Mouse (Mus musculus) small intestine, adult 2 months (tissue): ENCODE results near the gene Rere. TPM values are rescaled to one million over a fixed set of nuclear protein-coding genes. Genes with fewer than 3 reads are reported as not detected.
A peak's percentile ranks its signal among the peaks of the same experiment; 100 is the strongest.

ENCODE experiments used
- H3K27ac ChIP-seq: fragments of 200-500 bp; 2 replicates; pipeline ENCODE4 v1.5.1; 2012; ENCODE audit warnings: low read depth, low read length, control low read depth, inconsistent platforms; ENCODE audit not compliant: insufficient read depth
- H3K27me3 ChIP-seq: fragments of 200-500 bp; 2 replicates; pipeline ENCODE4 v1.6.1; 2012; ENCODE audit warnings: mild to moderate bottlenecking, moderate library complexity, low read length, inconsistent platforms; ENCODE audit not compliant: control insufficient read depth, insufficient read depth
- H3K36me3 ChIP-seq: fragments of 200-500 bp; 2 replicates; pipeline ENCODE4 v1.6.1; 2012; ENCODE audit warnings: mild to moderate bottlenecking, low read length, control low read depth, inconsistent platforms; ENCODE audit not compliant: control insufficient read depth, insufficient read depth
- H3K4me1 ChIP-seq: fragments of 200-500 bp; 2 replicates; pipeline ENCODE4 v1.6.1; 2012; ENCODE audit warnings: low read length, inconsistent platforms, mixed read lengths; ENCODE audit not compliant: control insufficient read depth, insufficient read depth, insufficient read length
- H3K4me3 ChIP-seq: fragments of 200-500 bp; 2 replicates; pipeline ENCODE4 v1.5.1; 2012; ENCODE audit warnings: low read depth, mild to moderate bottlenecking, control low read depth, inconsistent platforms, low read length, moderate library complexity
- CTCF ChIP-seq: fragments of 200-500 bp; IDR thresholded peaks from 2 replicates; pipeline ENCODE4 v1.5.1; 2012; ENCODE audit warnings: low read depth, mild to moderate bottlenecking, control low read depth, inconsistent platforms, low read length, moderate library complexity, mixed read lengths; ENCODE audit not compliant: insufficient replicate concordance, insufficient read length; ENCODE audit errors: extremely low read depth
- POLR2A ChIP-seq: fragments of 200-500 bp; IDR thresholded peaks from 2 replicates; pipeline ENCODE4 v1.6.1; 2012; ENCODE audit warnings: low read depth, mild to moderate bottlenecking, control low read depth, inconsistent platforms, low read length, moderate library complexity
- WGBS: fragments of 180-500 bp; shearing (Covaris S2); methylation state at CpG from one replicate; pipeline ENCODE4 v1.1.7; 2018; 5-methylcytosine and 5-hydroxymethylcytosine counted together
- polyA plus RNA-seq: library from polyadenylated mRNA; depleted of rRNA; stranded (reverse); fragments of >200 nt; gene quantifications from 2 replicates; pipeline ENCODE4 v1.2.3, GENCODE M21; 2012; rRNA removed

Rere gene
- polyA plus RNA-seq = 37.1 and 72.8 TPM in 2 replicates

DNA sequence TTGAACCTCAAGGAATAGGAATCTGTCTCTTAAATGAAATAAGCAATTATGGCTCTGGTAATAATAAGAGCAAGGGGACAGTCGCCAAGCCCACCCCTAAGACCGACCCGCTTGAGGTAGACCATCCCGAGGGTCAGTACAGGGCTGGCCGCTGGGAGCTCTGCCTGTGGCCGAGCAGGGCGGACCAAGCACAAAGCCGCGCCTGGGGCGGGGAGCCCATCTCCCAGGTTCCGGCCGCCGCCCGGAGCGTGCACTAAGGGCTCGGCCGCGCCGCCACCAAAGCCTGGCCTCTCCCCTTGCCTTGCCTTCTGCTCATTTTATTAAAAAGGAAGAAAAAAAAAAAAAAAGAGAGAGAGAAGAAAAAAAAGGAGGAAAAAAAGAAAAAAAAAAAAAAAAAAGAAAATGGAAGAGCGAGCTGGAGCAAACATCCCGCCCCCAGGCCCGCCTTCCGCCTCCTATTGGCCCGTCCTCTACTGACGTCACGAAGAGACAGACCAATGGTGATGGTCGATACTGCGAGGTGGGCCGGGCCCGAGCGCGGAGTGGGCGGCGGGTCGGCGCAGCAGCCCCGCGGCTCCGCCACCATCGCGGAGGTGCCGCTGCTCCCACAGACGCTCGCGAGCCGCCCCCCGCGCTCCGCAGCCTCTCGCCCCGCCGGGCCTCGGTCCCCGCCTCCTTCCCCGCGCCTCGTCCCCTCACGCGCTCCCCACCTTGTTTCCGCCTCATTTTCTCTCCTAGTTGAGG, at the start of gene Rere:
Gene Rere, plus strand, starts transcription at position 629 of the 744 bp plus-strand sequence.
- WGBS = under 1% methylated on average over 60 of the region's 60 CpGs
- Histone ChIP-seq H3K27ac (peak within 1 kb of the TSS; percentile 91), H3K27me3 (no peaks in the 10 kb centered on the region)

DNA sequence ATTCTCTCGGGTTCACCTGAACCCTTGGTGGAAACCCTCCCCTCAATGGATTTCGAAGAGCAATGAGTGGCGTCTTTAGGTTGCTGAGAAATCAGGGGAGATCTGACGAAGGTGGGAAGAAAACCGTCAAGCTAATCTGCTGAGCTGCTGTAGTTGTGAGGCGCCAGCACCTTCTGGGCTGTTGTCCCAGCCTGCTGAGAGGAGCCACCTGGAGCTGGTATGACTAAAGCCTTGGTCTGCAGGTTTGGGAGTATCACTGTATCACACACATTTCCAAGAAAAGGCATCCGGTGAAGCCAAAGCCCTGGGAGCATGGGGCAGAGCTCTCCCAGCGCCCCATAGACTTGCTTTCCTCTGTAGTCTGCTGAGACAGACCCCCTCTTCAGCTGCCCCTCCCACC, 49.6 kb upstream of the Rere start:
- H3K36me3 ChIP-seq = no peaks in the 10 kb centered on the region
- H3K4me1 ChIP-seq = no peaks in the 10 kb centered on the region
- H3K4me3 ChIP-seq = no peak overlapping the region
- WGBS = 77% methylated on average over 8 of the region's 8 CpGs
- no peak for TF ChIP-seq POLR2A
- no peak for TF ChIP-seq CTCF
- no peak overlapping the region for H3K27ac ChIP-seq
- no peaks in the 10 kb centered on the region for H3K27me3 ChIP-seq

More for the DNA sequence above, at the start of gene Rere:
- no peaks in the 10 kb centered on the region for H3K36me3 ChIP-seq
- TF ChIP-seq CTCF = no peak
- peak; percentile 84 for TF ChIP-seq POLR2A
- peak within 1 kb of the TSS; percentile 90 for H3K4me3 ChIP-seq
- H3K4me1 ChIP-seq = peaks cover 5% of the 10 kb centered on the region; the same call in 1 of the 2 replicates

- Histone ChIP-seq H3K27ac (no peak overlapping the region), H3K4me3 (no peak overlapping the region), H3K27me3 (no peaks in the 10 kb centered on the region), H3K36me3 (peaks cover 4% of the 10 kb centered on the region; the same call in 1 of the 2 replicates), H3K4me1 (peaks cover 10% of the 10 kb centered on the region; the same call in 1 of the 2 replicates)
- TF ChIP-seq POLR2A (no peak), CTCF (no peak)
- 71% methylated on average over 8 of the region's 8 CpGs for WGBS
Observed at GRCm38 (mm10) chr4:150234599-150235327, 46.7 kb upstream of the Rere start.

DNA sequence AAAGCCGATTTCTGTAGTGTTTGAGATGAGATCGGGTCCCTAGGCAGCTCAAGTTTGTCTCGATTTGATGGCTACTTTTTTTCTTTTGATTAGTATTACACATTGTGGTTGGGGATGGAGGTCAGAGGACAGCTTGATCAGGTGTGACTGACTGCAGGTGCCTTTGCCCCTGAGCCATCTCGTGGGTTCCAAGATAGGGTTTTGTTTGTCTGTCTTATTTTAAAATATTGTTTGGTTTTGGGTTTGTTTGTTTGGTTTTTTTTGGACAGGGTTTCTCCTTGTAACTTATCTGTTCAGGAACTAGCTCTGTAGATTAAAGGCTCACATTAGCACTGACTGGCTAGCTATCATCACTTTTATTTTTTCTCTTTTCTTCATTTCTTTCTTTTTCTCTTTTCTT, 45.9 kb upstream of the Rere start:
- Histone ChIP-seq H3K27me3 (no peaks in the 10 kb centered on the region), H3K27ac (no peak overlapping the region), H3K36me3 (peaks cover 9% of the 10 kb centered on the region), H3K4me1 (peaks cover 12% of the 10 kb centered on the region), H3K4me3 (no peak overlapping the region)
- WGBS = 88% methylated on average over 4 of the region's 4 CpGs
- TF ChIP-seq POLR2A (no peak), CTCF (no peak)

GRCm38 (mm10) chr4:150236031-150236430, 45.4 kb upstream of the Rere start:
- WGBS = 72% methylated on average over 8 of the region's 8 CpGs
- H3K4me3 ChIP-seq = no peak overlapping the region
- TF ChIP-seq CTCF = no peak
- TF ChIP-seq POLR2A = no peak
- H3K36me3 ChIP-seq = peaks cover 13% of the 10 kb centered on the region
- peaks cover 12% of the 10 kb centered on the region for H3K4me1 ChIP-seq
- peak overlapping the region; percentile 43 for H3K27ac ChIP-seq
- no peaks in the 10 kb centered on the region for H3K27me3 ChIP-seq

DNA sequence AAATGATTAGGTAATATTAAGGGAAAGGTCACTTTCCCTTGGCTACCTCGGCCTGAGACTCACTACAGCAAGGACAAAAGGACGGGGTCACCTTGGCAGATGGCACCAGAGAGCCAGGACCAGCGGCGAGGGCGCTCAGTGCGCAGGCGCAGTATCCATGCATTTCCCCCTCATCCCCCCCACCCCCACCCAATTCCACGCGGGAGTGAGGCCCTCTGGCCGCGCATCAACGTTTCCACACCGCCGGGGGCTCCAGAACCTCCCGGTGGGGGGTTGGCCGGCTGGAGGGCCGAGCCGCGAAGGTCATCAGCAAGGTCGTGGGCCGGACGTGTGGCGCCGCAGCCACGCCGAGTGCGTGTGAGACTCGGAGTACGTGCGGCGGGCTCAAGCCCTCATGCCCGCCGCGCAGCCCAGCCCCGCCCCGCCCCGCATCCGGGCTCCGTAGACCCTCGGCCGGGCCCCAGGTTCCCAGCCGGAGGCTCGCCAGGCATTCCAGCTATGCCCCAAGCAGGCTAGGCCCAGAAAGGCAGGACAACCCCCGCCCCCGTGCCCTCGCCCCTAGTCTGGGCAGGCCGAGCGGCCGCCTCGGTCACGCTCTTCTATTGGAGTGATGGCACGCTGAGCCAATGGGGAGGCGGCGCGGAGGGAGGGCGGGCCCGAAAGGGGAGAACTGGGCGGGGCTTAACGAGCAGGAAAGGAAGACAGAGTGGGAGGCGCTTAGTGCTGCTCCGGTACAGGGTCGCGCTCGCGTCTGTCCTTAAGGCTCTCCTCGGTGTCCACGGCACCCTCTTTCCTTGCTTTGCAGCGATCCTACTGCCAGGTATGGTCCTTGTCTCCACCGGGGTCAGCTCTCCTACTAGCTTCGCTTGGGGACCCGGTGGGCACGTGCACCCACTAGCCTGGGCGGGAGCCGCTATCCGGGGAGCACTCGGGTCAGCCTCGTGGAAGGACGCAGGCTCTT, 44.6 kb upstream of the Rere start, which contains the start of gene Eno1:
Gene Eno1, plus strand, starts transcription at position 201 of the 961 bp plus-strand sequence.
- under 1% methylated on average over 78 of the region's 78 CpGs for WGBS
- peaks cover 12% of the 10 kb centered on the region for H3K4me1 ChIP-seq
- peak within 1 kb of the TSS; percentile 84 for H3K27ac ChIP-seq
- TF ChIP-seq POLR2A (peak; percentile 26), CTCF (no peak)
- H3K27me3 ChIP-seq = no peaks in the 10 kb centered on the region
- peak within 1 kb of the TSS; percentile 71 for H3K4me3 ChIP-seq
- peaks cover 21% of the 10 kb centered on the region for H3K36me3 ChIP-seq
